Mouse (Mus musculus) bone marrow macrophage, adult 2 months (primary cell): ENCODE results near the gene Gadl1.

Experiments used
- CTCF ChIP-seq: IDR thresholded peaks from 2 replicates; pipeline ENCODE4 v1.5.1; 2012; ENCODE audit warnings: low read depth, mild to moderate bottlenecking, low read length, moderate library complexity
- POLR2A ChIP-seq: IDR thresholded peaks from 2 replicates; pipeline ENCODE4 v1.6.1; 2012; ENCODE audit warnings: mild to moderate bottlenecking, low read depth, low read length, borderline replicate concordance

DNA sequence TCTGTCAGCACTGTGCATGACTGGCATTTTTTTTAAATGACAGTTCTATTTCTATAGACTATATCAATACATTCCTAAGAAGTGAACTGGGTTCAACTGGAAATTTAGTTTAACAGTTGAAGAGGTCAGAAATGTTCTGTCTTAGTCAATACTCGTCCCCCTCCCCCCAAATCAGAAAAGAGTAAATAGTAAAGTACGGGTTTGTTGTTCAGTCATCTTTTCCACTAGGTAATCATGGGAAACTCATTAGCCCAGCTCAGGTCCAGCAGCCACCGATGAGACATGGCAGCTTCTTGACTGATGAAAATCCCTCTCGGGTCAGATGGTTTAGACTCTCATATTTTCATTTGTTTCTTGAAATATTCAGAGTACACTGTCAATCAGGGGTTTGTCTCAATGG, 166.9 kb downstream of the Gadl1 start:
- TF ChIP-seq CTCF: no peak
- no peak for TF ChIP-seq POLR2A
